Mouse (Mus musculus) neural tube, postnatal 0 days (tissue): ENCODE data around the gene Erc1. TPM values are rescaled to one million over a fixed set of nuclear protein-coding genes. Genes with fewer than 3 reads are reported as not detected.

Experiments used
- polyA plus RNA-seq: library from polyadenylated mRNA; unstranded; fragments of >200 nt; fragmentation: Nextera tagmentation; extraction: Ambion mirVana; gene quantifications from 2 replicates; pipeline ENCODE4 v1.2.1, GENCODE M21; 2015

Gene Erc1
- polyA plus RNA-seq = 53.7 and 55.5 TPM in 2 replicates

DNA sequence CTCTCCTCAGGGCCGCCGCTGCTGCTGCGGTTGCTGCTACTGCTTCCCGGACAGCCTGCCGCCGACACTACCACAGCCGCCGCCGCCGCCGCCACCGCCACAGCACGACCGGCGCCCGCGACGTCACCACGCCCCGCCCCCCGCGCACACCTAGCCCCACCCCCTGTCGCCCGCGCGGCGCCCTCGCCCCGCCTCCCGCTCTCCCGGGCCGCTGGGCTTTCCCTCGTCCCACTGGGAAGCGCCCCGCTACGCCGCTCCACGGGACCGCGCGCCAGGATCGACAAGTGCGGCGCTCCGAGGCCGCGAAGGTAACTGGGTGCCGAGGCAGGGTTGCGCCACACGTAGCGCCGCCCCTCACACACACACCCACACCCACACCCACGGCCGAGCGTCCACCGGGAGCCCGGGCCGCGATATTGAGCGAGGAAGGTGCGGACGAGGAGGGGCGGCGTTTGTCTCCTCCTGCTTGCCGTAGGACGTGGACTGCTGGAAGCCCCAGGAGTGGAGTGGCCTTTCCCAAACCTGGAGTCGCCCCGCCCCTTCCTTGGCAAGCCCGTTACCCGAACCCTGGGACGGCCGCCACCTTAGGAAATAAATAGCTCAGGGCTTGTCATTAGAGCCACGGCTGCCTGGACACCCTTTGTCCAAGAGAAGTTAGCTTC is at the start of gene Erc1:
Gene Erc1 (minus strand): TSS at position 134 of the 662 bp plus-strand sequence.

DNA sequence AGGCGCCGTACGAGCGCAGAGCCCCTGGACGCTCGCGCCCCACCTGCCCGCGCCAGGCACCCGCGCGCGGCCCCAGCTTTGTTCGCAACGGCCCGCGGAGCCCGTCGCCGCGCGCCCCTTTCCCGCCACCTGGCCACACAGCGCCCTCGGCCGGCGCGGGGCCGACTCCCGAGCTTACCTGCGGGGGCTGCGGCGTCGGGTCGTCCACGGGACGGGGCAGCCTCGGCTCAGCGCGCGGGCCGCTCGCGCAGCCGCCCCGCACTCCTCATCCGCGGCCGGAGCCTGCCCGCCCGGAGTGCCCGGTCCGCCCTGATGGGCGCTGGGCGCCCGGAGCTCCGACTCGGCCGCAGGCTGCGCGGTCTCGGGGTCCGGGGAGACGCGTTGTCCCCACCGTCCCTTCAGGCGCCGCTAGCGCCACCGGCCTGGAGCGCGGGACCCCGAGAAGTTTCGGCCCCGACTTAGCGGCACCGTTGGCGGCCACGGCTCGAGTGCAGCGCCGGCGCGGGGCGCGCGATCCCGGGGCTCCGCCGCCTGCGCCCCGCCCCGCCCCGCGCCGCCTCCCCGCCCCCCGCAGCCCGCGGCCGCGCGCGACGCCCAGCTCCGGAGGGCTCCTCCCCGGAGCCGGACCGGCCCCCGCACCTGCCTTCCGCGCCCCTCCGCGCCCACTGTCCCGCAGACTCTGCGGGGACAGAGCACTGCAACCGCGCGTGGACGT is 304.0 kb downstream of the Erc1 start, which contains the start of gene Wnt5b:
Gene Wnt5b (minus strand): TSS at position 545 of the 715 bp plus-strand sequence.

Other genes with a start within 250 kb of the Erc1 start
- 19.4 and 20.0 TPM in 2 replicates for gene Rad52, start 54.5 kb upstream of the Erc1 start, polyA plus RNA-seq
- gene Wnk1, start 190.5 kb upstream of the Erc1 start, polyA plus RNA-seq = 47.2 and 49.3 TPM in 2 replicates
- 0.39 TPM in 1 of 2 replicates, not detected in the other for gene Ninj2, start 245.2 kb upstream of the Erc1 start, polyA plus RNA-seq